In the genomic region with DNA sequence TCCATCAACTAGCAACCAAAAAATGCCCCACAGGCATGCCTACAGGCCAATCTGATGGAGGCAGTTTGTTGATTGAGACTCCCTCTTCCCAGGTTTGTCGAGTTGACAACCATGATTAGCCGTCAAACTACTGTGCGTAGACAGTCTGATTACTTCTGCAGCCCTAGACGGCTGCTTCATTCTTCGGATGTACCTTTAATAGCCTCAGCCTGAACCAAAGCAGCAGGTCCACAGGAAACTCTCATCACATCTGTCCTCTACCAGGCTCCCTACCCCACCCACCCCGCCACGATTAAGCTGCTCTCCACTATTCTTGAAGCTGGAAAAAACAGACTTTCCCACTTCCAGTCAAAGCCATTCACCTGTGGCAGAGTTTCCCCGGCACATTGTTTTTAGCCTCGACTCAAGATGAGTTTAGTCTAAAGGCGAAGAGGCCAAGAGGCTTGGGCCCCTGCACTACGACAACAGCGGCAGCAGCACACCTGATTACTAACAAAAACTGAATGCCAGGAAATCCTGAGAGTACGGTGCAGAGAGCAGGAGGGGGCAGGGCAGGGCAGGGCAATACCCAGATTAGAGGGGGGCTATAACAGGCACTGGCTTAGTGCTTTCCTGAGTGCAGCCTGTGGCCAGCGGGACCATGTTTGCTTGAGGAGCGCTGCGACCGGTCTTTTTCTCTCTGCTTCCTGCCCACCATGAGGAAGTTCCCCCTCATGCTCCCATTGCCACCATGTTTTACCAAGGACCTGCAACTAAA, we compare ENCODE assay signal across 24 mouse cellular contexts. TPM values are rescaled to one million over a fixed set of nuclear protein-coding genes. Genes with fewer than 3 reads are reported as not detected.
DNase-seq lines count a peak whose midpoint lies in the region; ATAC-seq and TF ChIP-seq lines count a peak whose summit lies in the region.
"Had no signal": no experiment of that assay in that cellular context is flagged by ENCODE, and none has a peak within 500 bp of the region (broad histone marks: within the 10 kb centered on the region; RNA-seq: fewer than 3 reads in every experiment).

No protein-coding gene starts in this region.

- no peak for ATAC-seq in heart, embryonic 13.5 days (ENCODE audit: extremely low read depth, insufficient number of reproducible peaks, low FRiP score, low TSS enrichment)
- ATAC-seq in lung, embryonic 16.5 days (ENCODE audit: low read depth): peak; percentile 78
- 0 out of 2 replicates have a peak, but pooled peaks have one; percentile 29 for ATAC-seq in stomach, postnatal 0 days (ENCODE audit: low FRiP score, low TSS enrichment)
- ATAC-seq: activated CD4-positive, CD25-positive, alpha-beta regulatory T cell, adult 4 months; CD4-positive, CD25-positive, alpha-beta regulatory T cell, adult 4 months; forebrain, embryonic 13.5 days; midbrain, embryonic 13.5 days had no signal

- DNase-seq in cerebellum, adult 2 months: no peak
- DNase-seq in cerebellum, adult 9-10 months: no peak
- DNase-seq in heart, adult 8-10 months (ENCODE audit: low spot score): no peak
- DNase-seq in lung, adult 2 months: no peak
- DNase-seq in stomach, postnatal 0 days (ENCODE audit: low spot score): no peak
- DNase-seq in limb, embryonic 10.5 days (ENCODE audit: low spot score): no peak
- DNase-seq: adrenal gland, postnatal 10 days; gastrocnemius, postnatal 36 days; kidney, adult 9 months; layer of hippocampus, postnatal 36 days; thymus, adult 18-20 months; thymus, postnatal 4 days had no signal

- no peak for TF ChIP-seq CTCF in cerebellum, adult 2 months (IDR thresholded peaks at IDR 0.05; ENCODE audit: borderline replicate concordance, insufficient read depth, low read depth, low read length)
- no peak for TF ChIP-seq CTCF in lung, adult 2 months (IDR thresholded peaks at IDR 0.05; ENCODE audit: insufficient read depth, low read length)
- TF ChIP-seq CTCF in stomach, postnatal 0 days (IDR thresholded peaks at IDR 0.05; ENCODE audit: low read depth): no peak

- no peak overlapping the region for H3K4me2 ChIP-seq in heart, embryonic 13.5 days
- no peak overlapping the region for H3K4me2 ChIP-seq in lung, embryonic 16.5 days (ENCODE audit: low read depth, low read length)
- H3K4me2 ChIP-seq in stomach, postnatal 0 days (replicated peaks; ENCODE audit: low read depth): no peak overlapping the region
- H3K4me2 ChIP-seq: embryonic facial prominence, embryonic 12.5 days; forebrain, embryonic 13.5 days; hindbrain, embryonic 13.5 days; midbrain, embryonic 13.5 days; neural tube, embryonic 12.5 days had no signal

- no peaks in the 10 kb centered on the region for H3K9me3 ChIP-seq in heart, embryonic 13.5 days
- H3K9me3 ChIP-seq in lung, embryonic 16.5 days (ENCODE audit: control insufficient read depth, low read length): no peaks in the 10 kb centered on the region
- no peaks in the 10 kb centered on the region for H3K9me3 ChIP-seq in stomach, postnatal 0 days (ENCODE audit: control insufficient read depth, low read length)
- H3K9me3 ChIP-seq in limb, embryonic 10.5 days (replicated peaks): no peaks in the 10 kb centered on the region
- H3K9me3 ChIP-seq: embryonic facial prominence, embryonic 12.5 days; forebrain, embryonic 13.5 days; G1E; hindbrain, embryonic 13.5 days; midbrain, embryonic 13.5 days; neural tube, embryonic 12.5 days had no signal

- H3K9ac ChIP-seq in heart, embryonic 13.5 days: 0 out of 2 replicates have a peak overlapping the region, but pooled peaks have one; percentile 3
- no peak overlapping the region for H3K9ac ChIP-seq in lung, embryonic 16.5 days (ENCODE audit: low read length)
- no peak overlapping the region for H3K9ac ChIP-seq in stomach, postnatal 0 days (ENCODE audit: low read length)
- H3K9ac ChIP-seq: embryonic facial prominence, embryonic 12.5 days; forebrain, embryonic 13.5 days; hindbrain, embryonic 13.5 days; liver, embryonic 14.5 days; midbrain, embryonic 13.5 days; neural tube, embryonic 12.5 days had no signal

- peak overlapping the region; percentile 84 for H3K27ac ChIP-seq in cerebellum, adult 2 months (ENCODE audit: insufficient read depth, low read length)
- H3K27ac ChIP-seq in heart, embryonic 13.5 days (replicated peaks): no peak overlapping the region
- H3K27ac ChIP-seq in lung, embryonic 16.5 days (ENCODE audit: low read length): peak overlapping the region; percentile 15; the same call in 1 of the 2 replicates
- H3K27ac ChIP-seq in stomach, postnatal 0 days (replicated peaks): no peak overlapping the region
- H3K27ac ChIP-seq in limb, embryonic 10.5 days: no peak overlapping the region
- H3K27ac ChIP-seq: embryonic facial prominence, embryonic 12.5 days; forebrain, embryonic 13.5 days; hindbrain, embryonic 13.5 days; liver, embryonic 14.5 days; midbrain, embryonic 13.5 days; neural tube, embryonic 12.5 days had no signal

- H3K4me1 ChIP-seq in cerebellum, adult 2 months (ENCODE audit: control insufficient read depth, insufficient read depth, low read length): peaks cover 14% of the 10 kb centered on the region
- H3K4me1 ChIP-seq in heart, embryonic 13.5 days: peaks cover 15% of the 10 kb centered on the region
- peaks cover 4% of the 10 kb centered on the region; the same call in 1 of the 2 replicates for H3K4me1 ChIP-seq in lung, embryonic 16.5 days (replicated peaks; ENCODE audit: control insufficient read depth, insufficient read depth, low read length)
- H3K4me1 ChIP-seq in lung, adult 2 months (ENCODE audit: control insufficient read depth, insufficient read depth, low read length): peaks cover 9% of the 10 kb centered on the region; the same call in 1 of the 2 replicates
- no peaks in the 10 kb centered on the region for H3K4me1 ChIP-seq in stomach, postnatal 0 days (replicated peaks; ENCODE audit: control insufficient read depth, insufficient read depth)
- H3K4me1 ChIP-seq in limb, embryonic 10.5 days: no peaks in the 10 kb centered on the region
- H3K4me1 ChIP-seq: embryonic facial prominence, embryonic 12.5 days; forebrain, embryonic 13.5 days; midbrain, embryonic 13.5 days; neural tube, embryonic 12.5 days had no signal

- H3K4me3 ChIP-seq in cerebellum, adult 2 months (replicated peaks; ENCODE audit: insufficient read depth, low read depth, low read length): no peak overlapping the region
- H3K4me3 ChIP-seq in heart, embryonic 13.5 days: no peak overlapping the region
- no peak overlapping the region for H3K4me3 ChIP-seq in lung, embryonic 16.5 days (ENCODE audit: low read length)
- no peak overlapping the region for H3K4me3 ChIP-seq in lung, adult 2 months (replicated peaks; ENCODE audit: extremely low read depth, low read depth, low read length)
- no peak overlapping the region for H3K4me3 ChIP-seq in stomach, postnatal 0 days (ENCODE audit: low read depth, low read length)
- no peak overlapping the region for H3K4me3 ChIP-seq in limb, embryonic 10.5 days
- H3K4me3 ChIP-seq: embryonic facial prominence, embryonic 12.5 days; erythroblast, embryonic 14.5 days; forebrain, embryonic 13.5 days; hindbrain, embryonic 13.5 days; midbrain, embryonic 13.5 days; neural tube, embryonic 12.5 days had no signal

- no peak for TF ChIP-seq POLR2A in cerebellum, adult 2 months (IDR thresholded peaks at IDR 0.05; ENCODE audit: borderline replicate concordance, insufficient read depth, low read length)
- no peak for TF ChIP-seq POLR2A in lung, adult 2 months (IDR thresholded peaks at IDR 0.05; ENCODE audit: borderline replicate concordance, extremely low read depth, low read depth, low read length)

- no peak for TF ChIP-seq EP300 in stomach, postnatal 0 days (optimal IDR thresholded peaks at IDR 0.05)

- 85% methylated on average over 17 of the region's 17 CpGs for WGBS in cerebellum, adult 2 months
- 59% methylated on average over 17 of the region's 17 CpGs for WGBS in heart, embryonic 13.5 days
- WGBS in lung, embryonic 16.5 days: 68% methylated on average over 17 of the region's 17 CpGs
- WGBS in lung, adult 2 months: 48% methylated on average over 17 of the region's 17 CpGs
- WGBS in stomach, postnatal 0 days: 69% methylated on average over 17 of the region's 17 CpGs
- 82% methylated on average over 17 of the region's 17 CpGs for WGBS in limb, embryonic 10.5 days

- H3K27me3 ChIP-seq in cerebellum, adult 2 months (ENCODE audit: control insufficient read depth, insufficient read depth, low read length): no peaks in the 10 kb centered on the region
- H3K27me3 ChIP-seq in heart, embryonic 13.5 days (replicated peaks): no peaks in the 10 kb centered on the region
- H3K27me3 ChIP-seq in lung, embryonic 16.5 days (ENCODE audit: control insufficient read depth, insufficient read depth, low read depth, low read length): no peaks in the 10 kb centered on the region
- H3K27me3 ChIP-seq in stomach, postnatal 0 days (ENCODE audit: control insufficient read depth, insufficient read depth, low read length): no peaks in the 10 kb centered on the region
- no peaks in the 10 kb centered on the region for H3K27me3 ChIP-seq in limb, embryonic 10.5 days (ENCODE audit: low read depth, poor library complexity, severe bottlenecking)
- H3K27me3 ChIP-seq: embryonic facial prominence, embryonic 12.5 days; forebrain, embryonic 13.5 days; hindbrain, embryonic 13.5 days; midbrain, embryonic 13.5 days; neural tube, embryonic 12.5 days had no signal

- no peaks in the 10 kb centered on the region for H3K36me3 ChIP-seq in heart, embryonic 13.5 days
- H3K36me3 ChIP-seq in lung, embryonic 16.5 days (ENCODE audit: control insufficient read depth, insufficient read depth, low read length): no peaks in the 10 kb centered on the region
- H3K36me3 ChIP-seq in stomach, postnatal 0 days (ENCODE audit: control insufficient read depth, insufficient read depth, low read length): no peaks in the 10 kb centered on the region
- H3K36me3 ChIP-seq in limb, embryonic 10.5 days: peaks cover 6% of the 10 kb centered on the region; the same call in 1 of the 2 replicates
- H3K36me3 ChIP-seq: embryonic facial prominence, embryonic 12.5 days; hindbrain, embryonic 13.5 days; neural tube, embryonic 12.5 days had no signal

RNA-seq across cellular contexts. Expression of a gene that starts 18.7 kb away (rescaled TPM):
- 16.3 and 17.3 TPM in 2 replicates for polyA plus RNA-seq in cerebellum, adult 2 months (2012; rRNA removed)
- polyA plus RNA-seq in heart, embryonic 13.5 days (2015; fragmentation: Nextera tagmentation; extraction: Ambion mirVana): 2.2 and 2.5 TPM in 2 replicates
- 10 to 100 TPM; 12.9 to 23.2 (median 16.2) TPM for total RNA-seq in heart, adult 8-10 months (2022)
- polyA plus RNA-seq in lung, embryonic 16.5 days (2015; fragmentation: Nextera tagmentation; extraction: Ambion mirVana): 3.2 and 3.5 TPM in 2 replicates
- polyA plus RNA-seq in lung, adult 2 months (2012; rRNA removed): 5.7 and 10.2 TPM in 2 replicates
- 2.5 and 2.6 TPM in 2 replicates for polyA plus RNA-seq in stomach, postnatal 0 days (2015; fragmentation: Nextera tagmentation; extraction: Ambion mirVana)
- polyA plus RNA-seq in limb, embryonic 10.5 days (2016; fragmentation: Nextera tagmentation; extraction: Ambion mirVana): 5.2 and 5.7 TPM in 2 replicates

RNA-seq across cellular contexts. Expression of a gene that starts 42.3 kb away (rescaled TPM):
- polyA plus RNA-seq in cerebellum, adult 2 months (2012; rRNA removed): 71.7 and 74.2 TPM in 2 replicates
- 98.8 and 111 TPM in 2 replicates for polyA plus RNA-seq in heart, embryonic 13.5 days (2015; fragmentation: Nextera tagmentation; extraction: Ambion mirVana)
- 10 to 100 TPM; 37.7 to 45.5 (median 41.7) TPM for total RNA-seq in heart, adult 8-10 months (2022)
- 150 and 152 TPM in 2 replicates for polyA plus RNA-seq in lung, embryonic 16.5 days (2015; fragmentation: Nextera tagmentation; extraction: Ambion mirVana)
- polyA plus RNA-seq in lung, adult 2 months (2012; rRNA removed): 5.8 and 9.1 TPM in 2 replicates
- polyA plus RNA-seq in stomach, postnatal 0 days (2015; fragmentation: Nextera tagmentation; extraction: Ambion mirVana): 38.3 and 39.0 TPM in 2 replicates
- 245 and 281 TPM in 2 replicates for polyA plus RNA-seq in limb, embryonic 10.5 days (2016; fragmentation: Nextera tagmentation; extraction: Ambion mirVana)

Comparison
In these comparisons a context has a peak if more than half of its experiments do, and no peak if none do; other contexts are left out.
1. H3K27ac ChIP-seq: peak in cerebellum, adult 2 months (single experiment) and lung, embryonic 16.5 days (single experiment); none in heart, embryonic 13.5 days (single experiment), stomach, postnatal 0 days (single experiment) and limb, embryonic 10.5 days (single experiment).